Mouse (Mus musculus) liver, postnatal 0 days (tissue): ENCODE measurements around the gene Uqcc2. TPM values are rescaled to one million over a fixed set of nuclear protein-coding genes. Genes with fewer than 3 reads are reported as not detected.

ENCODE experiments used
- ATAC-seq: fragments of 200-750 bp; cut with Nextera tagmentation; 2 replicates; pipeline ENCODE4 v1.8.0; 2017; ENCODE audit warnings: mild to moderate bottlenecking, moderate library complexity
- DNase-seq: peaks from one replicate; pipeline ENCODE4 v3.0.0-alpha.2; 2016
- H3K27ac ChIP-seq: fragments of 300-500 bp; sonication (generic); 2 replicates; pipeline ENCODE4 v1.5.1; 2014; ENCODE audit warnings: antibody characterized with exemption, moderate library complexity, mild to moderate bottlenecking, low read depth
- H3K27me3 ChIP-seq: fragments of 300-500 bp; sonication (generic); 2 replicates; pipeline ENCODE4 v1.6.1; 2014; ENCODE audit warnings: low read length, control low read depth, mixed read lengths; ENCODE audit not compliant: insufficient read depth
- H3K36me3 ChIP-seq: fragments of 300-500 bp; sonication (generic); replicated peaks from 2 replicates; pipeline ENCODE4 v1.6.1; 2014; ENCODE audit warnings: mild to moderate bottlenecking, control low read depth, low read length, moderate library complexity, mixed read lengths; ENCODE audit not compliant: insufficient read depth
- H3K4me1 ChIP-seq: fragments of 300-500 bp; sonication (generic); 2 replicates; pipeline ENCODE4 v1.6.1; 2014; ENCODE audit warnings: antibody characterized with exemption, mild to moderate bottlenecking, control low read depth; ENCODE audit not compliant: insufficient read depth
- H3K4me2 ChIP-seq: fragments of 300-500 bp; sonication (generic); 2 replicates; pipeline ENCODE4 v1.6.1; 2014; ENCODE audit warnings: low read depth, mild to moderate bottlenecking, low read length, moderate library complexity, mixed read lengths
- H3K4me3 ChIP-seq: fragments of 300-500 bp; sonication (generic); 2 replicates; pipeline ENCODE4 v1.5.1; 2014; ENCODE audit warnings: low read depth, low read length
- H3K9ac ChIP-seq: fragments of 300-500 bp; sonication (generic); replicated peaks from 2 replicates; pipeline ENCODE4 v1.6.1; 2014; ENCODE audit warnings: mild to moderate bottlenecking, moderate library complexity
- H3K9me3 ChIP-seq: fragments of 300-500 bp; sonication (generic); 2 replicates; pipeline ENCODE4 v1.6.1; 2016; ENCODE audit warnings: mild to moderate bottlenecking, control low read depth, low read length, mixed read lengths
- CTCF ChIP-seq: sonication (generic); IDR thresholded peaks from 2 replicates; pipeline ENCODE4 v1.5.1; 2016; ENCODE audit warnings: antibody characterized with exemption, low read depth
- EP300 ChIP-seq: IDR thresholded peaks from 2 replicates; pipeline ENCODE4 v1.6.1; 2016; ENCODE audit warnings: antibody characterized with exemption, low read depth, mild to moderate bottlenecking
- WGBS: fragments of 180-500 bp; shearing (Covaris S2); extraction: QIAGEN DNeasy Blood & Tissue Kit; methylation state at CpG from one replicate; pipeline ENCODE4 v1.1.7; 2014; ENCODE audit not compliant: insufficient replicate concordance; 5-methylcytosine and 5-hydroxymethylcytosine counted together
- polyA plus RNA-seq: library from polyadenylated mRNA; unstranded; fragments of >200 nt; fragmentation: Nextera tagmentation; extraction: Ambion mirVana; gene quantifications from 2 replicates; pipeline ENCODE4 v1.2.1, GENCODE M21; 2015

Gene Uqcc2
- polyA plus RNA-seq, 1 experiment from 2014 or later, result 107 TPM

DNA sequence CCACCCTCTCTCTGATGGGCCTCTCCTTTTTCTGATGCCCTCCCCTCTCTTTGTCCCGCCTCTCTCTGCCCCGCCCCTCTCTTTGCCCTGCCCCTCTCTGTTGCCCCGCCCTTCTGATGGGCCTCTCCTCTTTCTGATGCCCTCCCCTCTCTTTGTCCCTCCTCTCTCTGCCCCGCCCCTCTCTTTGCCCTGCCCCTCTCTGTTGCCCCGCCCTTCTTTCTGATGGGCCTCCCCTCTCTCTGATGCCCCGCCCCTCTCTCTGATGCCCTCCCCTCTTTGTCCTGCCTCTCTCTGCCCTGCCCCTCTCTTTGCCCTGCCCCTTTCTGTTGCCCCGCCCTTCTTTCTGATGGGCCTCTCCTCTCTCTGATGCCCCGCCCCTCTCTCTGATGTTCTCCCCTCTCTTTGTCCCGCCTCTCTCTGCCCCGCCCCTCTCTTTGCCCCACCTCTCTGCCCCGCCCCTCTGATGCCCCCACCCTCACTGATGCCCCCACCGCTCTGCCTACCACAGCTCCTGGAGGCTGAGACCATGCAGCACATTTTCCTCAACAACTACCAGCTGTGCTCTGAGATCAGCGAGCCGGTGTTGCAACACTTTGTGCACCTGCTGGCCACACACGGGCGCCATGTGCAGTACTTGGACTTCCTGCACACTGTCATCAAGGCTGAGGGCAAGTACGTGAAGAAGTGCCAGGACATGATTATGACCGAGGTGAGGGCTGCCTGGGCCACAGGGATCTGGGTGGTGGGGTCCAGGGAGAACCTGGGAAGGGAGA, 27.8 kb downstream of the Uqcc2 start:
- Histone ChIP-seq H3K4me1 (no peaks in the 10 kb centered on the region), H3K27ac (no peak overlapping the region), H3K4me2 (no peak overlapping the region), H3K9ac (no peak overlapping the region), H3K9me3 (no peaks in the 10 kb centered on the region), H3K36me3 (no peaks in the 10 kb centered on the region; the same call in 1 of the 2 replicates), H3K27me3 (no peaks in the 10 kb centered on the region), H3K4me3 (no peak overlapping the region)
- ATAC-seq (peak; percentile 59), DNase-seq (peak; percentile 42)
- 75% methylated on average over 18 of the region's 18 CpGs for WGBS
- no peak for TF ChIP-seq EP300
- no peak for TF ChIP-seq CTCF

GRCm38 (mm10) chr17:27101675-27102074, 32.0 kb downstream of the Uqcc2 start:
- no peak overlapping the region for H3K4me3 ChIP-seq
- H3K36me3 ChIP-seq, result no peaks in the 10 kb centered on the region
- H3K9ac ChIP-seq, result no peak overlapping the region
- no peak overlapping the region for H3K27ac ChIP-seq
- TF ChIP-seq CTCF (no peak), EP300 (no peak)
- H3K9me3 ChIP-seq, result no peaks in the 10 kb centered on the region
- no peaks in the 10 kb centered on the region for H3K27me3 ChIP-seq
- ATAC-seq (no peak), DNase-seq (no peak)
- no peak overlapping the region for H3K4me2 ChIP-seq
- H3K4me1 ChIP-seq, result no peaks in the 10 kb centered on the region
- WGBS, result 86% methylated on average over 5 of the region's 5 CpGs

- 0 out of 2 replicates have a peak, but pooled peaks cover 3% of the 10 kb centered on the region for H3K36me3 ChIP-seq
- 51% methylated on average over 13 of the region's 13 CpGs for WGBS
- no peaks in the 10 kb centered on the region for H3K27me3 ChIP-seq
- no peak for TF ChIP-seq EP300
- TF ChIP-seq CTCF, result peak; percentile 31
- no peak overlapping the region for H3K4me3 ChIP-seq
- H3K9me3 ChIP-seq, result no peaks in the 10 kb centered on the region
- DNase-seq (no peak), ATAC-seq (no peak)
- H3K4me2 ChIP-seq, result no peak overlapping the region
- H3K9ac ChIP-seq, result no peak overlapping the region
- H3K27ac ChIP-seq, result no peak overlapping the region
- H3K4me1 ChIP-seq, result no peaks in the 10 kb centered on the region
Observed at GRCm38 (mm10) chr17:27095690-27096089, 38.0 kb downstream of the Uqcc2 start.

GRCm38 (mm10) chr17:27090068-27090467, 43.6 kb downstream of the Uqcc2 start:
- no peak overlapping the region for H3K4me3 ChIP-seq
- TF ChIP-seq EP300, result no peak
- TF ChIP-seq CTCF, result no peak
- H3K9me3 ChIP-seq, result no peaks in the 10 kb centered on the region
- no peak overlapping the region for H3K4me2 ChIP-seq
- DNase-seq (no peak), ATAC-seq (no peak)
- no peaks in the 10 kb centered on the region for H3K4me1 ChIP-seq
- no peak overlapping the region for H3K9ac ChIP-seq
- no peak overlapping the region for H3K27ac ChIP-seq
- H3K27me3 ChIP-seq, result no peaks in the 10 kb centered on the region
- 82% methylated on average over 9 of the region's 9 CpGs for whole genome bisulfite sequencing
- 0 out of 2 replicates have a peak, but pooled peaks cover 3% of the 10 kb centered on the region for H3K36me3 ChIP-seq

DNA sequence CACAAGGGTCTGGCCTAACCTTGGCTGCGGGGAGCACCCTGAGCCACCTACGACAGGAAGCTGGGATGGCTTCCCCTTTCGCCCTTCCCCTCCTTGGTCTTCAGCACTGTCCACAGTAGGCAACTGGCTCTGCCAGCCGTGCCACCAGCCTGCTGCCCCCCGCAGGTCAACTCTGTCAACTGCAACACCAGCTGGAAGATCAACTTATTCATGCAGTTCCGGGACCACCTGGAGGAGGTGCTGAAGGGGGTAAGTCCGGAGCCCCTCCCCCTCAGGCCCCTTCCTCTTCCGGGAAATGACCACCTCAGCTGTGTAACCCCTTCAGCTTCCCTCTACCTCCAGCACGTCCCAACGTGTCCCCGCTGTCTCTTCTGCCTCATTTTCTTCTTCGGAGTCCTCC, 46.3 kb downstream of the Uqcc2 start:
- Histone ChIP-seq H3K4me1 (0 out of 2 replicates have a peak, but pooled peaks cover 4% of the 10 kb centered on the region), H3K27me3 (no peaks in the 10 kb centered on the region), H3K27ac (no peak overlapping the region), H3K9me3 (no peaks in the 10 kb centered on the region), H3K4me3 (no peak overlapping the region), H3K4me2 (no peak overlapping the region), H3K9ac (no peak overlapping the region), H3K36me3 (0 out of 2 replicates have a peak, but pooled peaks cover 3% of the 10 kb centered on the region)
- TF ChIP-seq CTCF (peak; percentile 64), EP300 (no peak)
- ATAC-seq, result no peak
- WGBS, result 53% methylated on average over 12 of the region's 12 CpGs
- DNase-seq, result peak; percentile 50

DNA sequence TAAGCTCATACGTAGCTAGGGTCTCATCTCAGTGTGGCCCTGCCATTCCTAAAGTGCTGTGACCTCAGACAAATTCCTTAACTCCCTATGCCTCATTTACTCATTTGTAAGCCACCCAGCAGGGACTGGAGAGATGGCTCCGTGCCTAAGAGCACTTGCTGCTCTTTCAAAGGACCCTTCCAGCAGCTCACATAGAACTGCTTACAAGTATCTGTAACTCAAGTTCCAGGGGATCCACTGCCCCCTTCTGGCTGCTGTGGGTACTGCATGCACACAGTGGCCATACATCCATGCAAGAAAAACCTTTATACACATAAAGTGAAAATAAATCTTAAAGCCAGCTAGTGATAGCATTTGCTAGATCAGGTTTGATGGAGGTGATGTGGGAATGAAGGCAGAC, 48.0 kb downstream of the Uqcc2 start:
- Histone ChIP-seq H3K9ac (no peak overlapping the region), H3K4me3 (no peak overlapping the region), H3K36me3 (no peaks in the 10 kb centered on the region), H3K27ac (no peak overlapping the region), H3K4me2 (no peak overlapping the region), H3K4me1 (0 out of 2 replicates have a peak, but pooled peaks cover 7% of the 10 kb centered on the region), H3K27me3 (no peaks in the 10 kb centered on the region), H3K9me3 (no peaks in the 10 kb centered on the region)
- WGBS, result 75% methylated on average over 2 of the region's 2 CpGs
- ATAC-seq (no peak), DNase-seq (peak; percentile 81)
- no peak for TF ChIP-seq EP300
- TF ChIP-seq CTCF, result peak; percentile 90
